Mouse (Mus musculus) stomach, postnatal 0 days (tissue): ENCODE measurements around the gene Wwox.

Experiments used
- CTCF ChIP-seq: IDR thresholded peaks from 2 replicates; pipeline ENCODE4 v1.5.1; 2016; ENCODE audit warnings: antibody characterized with exemption, low read depth, mild to moderate bottlenecking, moderate library complexity
- EP300 ChIP-seq: optimal IDR thresholded peaks from 2 replicates; pipeline ENCODE3; 2016; ENCODE audit warnings: antibody characterized with exemption

DNA sequence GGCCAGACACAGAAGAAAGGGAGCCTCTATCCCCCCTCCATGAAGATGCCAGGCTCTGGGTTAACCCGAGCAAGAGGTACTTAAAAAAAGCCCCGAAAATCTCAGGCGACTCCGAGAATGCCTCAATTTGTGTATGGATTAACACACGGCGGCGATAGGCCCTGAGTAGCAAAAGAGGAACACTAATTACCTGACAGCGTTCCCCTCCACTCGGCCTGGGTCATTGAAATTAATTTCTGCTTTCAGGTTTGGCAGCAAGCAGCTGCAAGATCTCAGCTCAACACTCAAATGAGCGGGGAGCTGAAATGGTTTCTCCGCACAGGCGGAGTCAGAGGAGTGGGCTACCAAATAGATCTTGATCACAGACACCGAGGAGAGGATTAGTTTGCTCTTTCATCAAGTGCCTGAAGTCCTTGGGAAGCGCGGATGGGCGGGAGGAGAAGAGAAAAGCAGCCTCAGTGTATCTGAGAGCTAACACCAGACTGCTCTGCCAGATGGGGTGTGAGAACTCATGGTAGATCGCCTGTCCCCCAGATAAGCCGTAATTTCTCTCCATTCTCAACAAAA lies 445.7 kb downstream of the Wwox start:
- no peak for TF ChIP-seq CTCF
- no peak for TF ChIP-seq EP300
